ENCODE assay signal across 13 mouse cellular contexts in genomic region chr16:73155447-73155846, GRCm38 (mm10).
DNase-seq lines count a peak whose midpoint lies in the region; ATAC-seq and TF ChIP-seq lines count a peak whose summit lies in the region.
"Had no signal": no experiment of that assay in that cellular context is flagged by ENCODE, and none has a peak within 500 bp of the region (broad histone marks: within the 10 kb centered on the region; RNA-seq: fewer than 3 reads in every experiment).

No protein-coding gene starts in this region.

- no peaks in the 10 kb centered on the region for H3K27me3 ChIP-seq in heart, adult 2 months (ENCODE audit: control insufficient read depth, insufficient read depth, low read length)
- H3K27me3 ChIP-seq in liver, embryonic 14.5 days (ENCODE audit: control insufficient read depth, insufficient read depth, low read length): no peaks in the 10 kb centered on the region
- H3K27me3 ChIP-seq in liver, embryonic 12.5 days (replicated peaks): no peaks in the 10 kb centered on the region
- H3K27me3 ChIP-seq: heart, embryonic 15.5 days; intestine, embryonic 15.5 days; midbrain, embryonic 13.5 days; neural tube, embryonic 13.5 days had no signal

- no peak overlapping the region for H3K9ac ChIP-seq in heart, adult 2 months (ENCODE audit: low read depth, low read length)
- H3K9ac ChIP-seq in liver, embryonic 14.5 days (replicated peaks): no peak overlapping the region
- H3K9ac ChIP-seq in liver, embryonic 12.5 days: no peak overlapping the region
- H3K9ac ChIP-seq: heart, embryonic 15.5 days; intestine, embryonic 15.5 days; midbrain, embryonic 13.5 days; neural tube, embryonic 13.5 days had no signal

- H3K9me3 ChIP-seq in liver, embryonic 14.5 days (ENCODE audit: control insufficient read depth, low read length): no peaks in the 10 kb centered on the region
- H3K9me3 ChIP-seq in liver, embryonic 12.5 days (replicated peaks): no peaks in the 10 kb centered on the region
- H3K9me3 ChIP-seq: heart, embryonic 15.5 days; intestine, embryonic 15.5 days; midbrain, embryonic 13.5 days; neural tube, embryonic 13.5 days had no signal

- 52% methylated on average over 2 of the region's 2 CpGs for WGBS in heart, adult 2 months
- WGBS in liver, embryonic 14.5 days (ENCODE audit: insufficient replicate concordance): 36% methylated on average over 2 of the region's 2 CpGs
- 32% methylated on average over 2 of the region's 2 CpGs for WGBS in liver, embryonic 12.5 days (ENCODE audit: insufficient replicate concordance)

- no peaks in the 10 kb centered on the region for H3K79me2 ChIP-seq in heart, adult 2 months (replicated peaks; ENCODE audit: control insufficient read depth, insufficient read depth, low read length)

- no peaks in the 10 kb centered on the region for H3K36me3 ChIP-seq in heart, adult 2 months (ENCODE audit: control insufficient read depth, insufficient read depth, low read length)
- H3K36me3 ChIP-seq in liver, embryonic 14.5 days (replicated peaks; ENCODE audit: control insufficient read depth, insufficient read depth, low read depth): no peaks in the 10 kb centered on the region
- H3K36me3 ChIP-seq in liver, embryonic 12.5 days: no peaks in the 10 kb centered on the region
- H3K36me3 ChIP-seq: heart, embryonic 15.5 days; intestine, embryonic 15.5 days; midbrain, embryonic 13.5 days; neural tube, embryonic 13.5 days had no signal

- H3K27ac ChIP-seq in heart, adult 2 months: no peak overlapping the region
- no peak overlapping the region for H3K27ac ChIP-seq in liver, embryonic 14.5 days
- no peak overlapping the region for H3K27ac ChIP-seq in liver, embryonic 12.5 days
- H3K27ac ChIP-seq in embryonic fibroblast, embryonic 13.5 days (ENCODE audit: insufficient read depth, low read length): no peak overlapping the region
- H3K27ac ChIP-seq: heart, embryonic 15.5 days; intestine, embryonic 15.5 days; midbrain, embryonic 13.5 days; neural tube, embryonic 13.5 days had no signal

- no peak overlapping the region for H3K4me2 ChIP-seq in liver, embryonic 14.5 days (ENCODE audit: low read depth)
- no peak overlapping the region for H3K4me2 ChIP-seq in liver, embryonic 12.5 days
- H3K4me2 ChIP-seq: heart, embryonic 15.5 days; intestine, embryonic 15.5 days; midbrain, embryonic 13.5 days; neural tube, embryonic 13.5 days had no signal

- no peak for ATAC-seq in liver, embryonic 14.5 days (ENCODE audit: insufficient read depth)
- no peak for ATAC-seq in liver, embryonic 12.5 days
- ATAC-seq: intestine, embryonic 15.5 days; midbrain, embryonic 13.5 days had no signal

- TF ChIP-seq POLR2A in heart, adult 2 months (IDR thresholded peaks at IDR 0.05; ENCODE audit: insufficient read depth, low read depth, low read length): no peak
- TF ChIP-seq POLR2A in embryonic fibroblast, embryonic 13.5 days (IDR thresholded peaks at IDR 0.05; ENCODE audit: low read depth, low read length): no peak

- no peak for DNase-seq in heart, adult 2 months
- DNase-seq in heart, postnatal 10 days: no peak
- no peak for DNase-seq in liver, embryonic 14.5 days (ENCODE audit: low read depth in 3 of 3, low spot score in 3 of 3)
- DNase-seq in NIH3T3 (ENCODE audit: low read depth): peak; percentile 2
- DNase-seq in thymus, postnatal 25 days: no peak
- DNase-seq: right cerebral cortex, adult 18-20 months; thymus, postnatal 14 days had no signal

- TF ChIP-seq EP300 in heart, adult 2 months (IDR thresholded peaks at IDR 0.05; ENCODE audit: insufficient read depth, low read depth, low read length): no peak
- no peak for TF ChIP-seq EP300 in liver, embryonic 14.5 days (IDR thresholded peaks at IDR 0.05; ENCODE audit: low read depth)

- no peaks in the 10 kb centered on the region for H3K4me1 ChIP-seq in heart, adult 2 months (ENCODE audit: control insufficient read depth, insufficient read depth, low read length)
- H3K4me1 ChIP-seq in liver, embryonic 14.5 days (replicated peaks; ENCODE audit: control insufficient read depth in 2 of 2, insufficient read depth in 2 of 2, low read length in 1 of 2): no peaks in the 10 kb centered on the region
- no peaks in the 10 kb centered on the region for H3K4me1 ChIP-seq in liver, embryonic 12.5 days
- H3K4me1 ChIP-seq in embryonic fibroblast, embryonic 13.5 days (ENCODE audit: control insufficient read depth, insufficient read depth, low read length): no peaks in the 10 kb centered on the region
- H3K4me1 ChIP-seq: heart, embryonic 15.5 days; intestine, embryonic 15.5 days; midbrain, embryonic 13.5 days; neural tube, embryonic 13.5 days had no signal

- intact Hi-C loops in heart, adult 2 months (cut with DNase I): no loop called here
- intact Hi-C loops in heart, postnatal 10 days (cut with DNase I): no loop called here

- H3K4me3 ChIP-seq in heart, adult 2 months: no peak overlapping the region
- no peak overlapping the region for H3K4me3 ChIP-seq in liver, embryonic 14.5 days (ENCODE audit: insufficient read depth in 1 of 2, low read depth in 2 of 2, low read length in 2 of 2)
- no peak overlapping the region for H3K4me3 ChIP-seq in liver, embryonic 12.5 days
- no peak overlapping the region for H3K4me3 ChIP-seq in embryonic fibroblast, embryonic 13.5 days (ENCODE audit: insufficient read depth, low read length)
- H3K4me3 ChIP-seq: heart, embryonic 15.5 days; intestine, embryonic 15.5 days; midbrain, embryonic 13.5 days; neural tube, embryonic 13.5 days had no signal

- TF ChIP-seq CTCF in heart, adult 2 months (IDR thresholded peaks at IDR 0.05): peak; percentile 29; the same call in 1 of the 2 replicates
- peak; percentile 30; the same call in 1 of the 2 replicates for TF ChIP-seq CTCF in liver, embryonic 14.5 days (IDR thresholded peaks at IDR 0.05; ENCODE audit: low read depth)
- 0 out of 2 replicates have a peak, but pooled peaks have one; percentile 9 for TF ChIP-seq CTCF in embryonic fibroblast, embryonic 13.5 days (IDR thresholded peaks at IDR 0.05; ENCODE audit: borderline replicate concordance, insufficient read depth, low read length)
